Comparison of ENCODE assay signal across 8 mouse cellular contexts in the genomic region with DNA sequence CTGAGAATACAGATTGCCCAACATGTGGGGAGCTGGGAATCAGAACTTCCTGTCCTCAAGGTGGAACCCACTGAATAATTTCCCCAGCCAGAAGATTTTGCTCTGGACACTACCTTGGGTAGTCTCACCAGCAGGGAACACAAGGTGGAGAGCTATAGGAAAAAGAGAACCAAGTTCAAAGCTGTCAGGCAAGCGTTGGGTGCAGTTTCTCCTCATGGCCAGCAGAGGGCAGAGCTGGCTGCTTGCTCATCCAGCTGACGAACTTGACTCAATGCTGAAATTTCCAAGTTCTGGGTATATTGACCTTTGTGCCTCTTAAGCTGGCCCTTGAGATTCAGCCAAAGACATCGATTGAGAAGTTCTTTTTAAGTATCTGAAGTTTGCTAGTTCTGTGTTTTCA. TPM values are rescaled to one million over a fixed set of nuclear protein-coding genes. Genes with fewer than 3 reads are reported as not detected.
DNase-seq lines count a peak whose midpoint lies in the region; ATAC-seq lines count a peak whose summit lies in the region.

No protein-coding gene starts in this region.

- WGBS in intestine, embryonic 14.5 days = 6% methylated on average over 3 of the region's 3 CpGs
- 5% methylated on average over 3 of the region's 3 CpGs for WGBS in intestine, embryonic 15.5 days

- no peaks in the 10 kb centered on the region for H3K4me1 ChIP-seq in intestine, embryonic 14.5 days (replicated peaks; ENCODE audit: control insufficient read depth, insufficient read depth, low read length)
- 0 out of 2 replicates have a peak, but pooled peaks cover 5% of the 10 kb centered on the region for H3K4me1 ChIP-seq in intestine, embryonic 15.5 days (replicated peaks)

- H3K4me2 ChIP-seq in intestine, embryonic 14.5 days (ENCODE audit: low read length) = no peak overlapping the region
- no peak overlapping the region for H3K4me2 ChIP-seq in intestine, embryonic 15.5 days (replicated peaks)

- ATAC-seq in intestine, embryonic 14.5 days (replicated peaks; ENCODE audit: low FRiP score, low TSS enrichment, low read depth) = no peak
- ATAC-seq in intestine, embryonic 15.5 days = no peak
- 0 out of 2 replicates have a peak, but pooled peaks have one; percentile 37 for ATAC-seq in neutrophil, adult 5-6 weeks (ENCODE audit: extremely low read depth, insufficient number of reproducible peaks, low FRiP score, poor library complexity, severe bottlenecking)

- H3K27me3 ChIP-seq in intestine, embryonic 14.5 days (replicated peaks; ENCODE audit: control insufficient read depth, insufficient read depth, low read length) = peaks cover 14% of the 10 kb centered on the region
- peaks cover 8% of the 10 kb centered on the region for H3K27me3 ChIP-seq in intestine, embryonic 15.5 days (replicated peaks)

- no peak overlapping the region for H3K27ac ChIP-seq in intestine, embryonic 14.5 days (ENCODE audit: low read depth)
- H3K27ac ChIP-seq in intestine, embryonic 15.5 days = no peak overlapping the region

- peak; percentile 78 for DNase-seq in intestine, embryonic 14.5 days (ENCODE audit: low spot score)
- peak; percentile 15 for DNase-seq in CD4-positive helper T cell, adult 2 months (ENCODE audit: low read depth, low spot score)
- peak; percentile 59 for DNase-seq in adipocyte (ENCODE audit: low spot score)
- peak; percentile 85 for DNase-seq in embryo, embryonic 10.5 days (ENCODE audit: low spot score)
- peak; percentile 68 to 80 for DNase-seq in layer of hippocampus, postnatal 10 days (ENCODE audit: low spot score in 2 of 2)
- no peak for DNase-seq in urinary bladder, postnatal 4 days (ENCODE audit: low spot score in 2 of 2)

- no peaks in the 10 kb centered on the region for H3K36me3 ChIP-seq in intestine, embryonic 14.5 days (ENCODE audit: control insufficient read depth, insufficient read depth, low read length)
- no peaks in the 10 kb centered on the region for H3K36me3 ChIP-seq in intestine, embryonic 15.5 days

- H3K9ac ChIP-seq in intestine, embryonic 14.5 days (ENCODE audit: low read length) = no peak overlapping the region
- H3K9ac ChIP-seq in intestine, embryonic 15.5 days = no peak overlapping the region

- no peak overlapping the region for H3K4me3 ChIP-seq in intestine, embryonic 14.5 days (ENCODE audit: low read depth, low read length)
- no peak overlapping the region for H3K4me3 ChIP-seq in intestine, embryonic 15.5 days (replicated peaks)

- H3K9me3 ChIP-seq in intestine, embryonic 14.5 days (ENCODE audit: control insufficient read depth, low read length) = no peaks in the 10 kb centered on the region
- H3K9me3 ChIP-seq in intestine, embryonic 15.5 days = no peaks in the 10 kb centered on the region

RNA-seq across cellular contexts. Expression of a gene that starts 18.7 kb away (rescaled TPM):
- 2.3 and 3.3 TPM in 2 replicates for polyA plus RNA-seq in intestine, embryonic 14.5 days (2014; fragmentation: Nextera tagmentation; extraction: Ambion mirVana)
- polyA plus RNA-seq in intestine, embryonic 15.5 days (2015; fragmentation: Nextera tagmentation; extraction: Ambion mirVana) = 2.0 and 3.4 TPM in 2 replicates
- total RNA-seq in layer of hippocampus, postnatal 10 days (2021) = 100 to 1,000 TPM; 113 to 115 TPM
- 0.25 and 1.5 TPM in 2 replicates for total RNA-seq in neutrophil, adult 5-6 weeks (2017)

RNA-seq across cellular contexts. Expression of a gene that starts 59.2 kb away (rescaled TPM):
- polyA plus RNA-seq in intestine, embryonic 14.5 days (2014; fragmentation: Nextera tagmentation; extraction: Ambion mirVana) = 20.7 and 20.9 TPM in 2 replicates
- polyA plus RNA-seq in intestine, embryonic 15.5 days (2015; fragmentation: Nextera tagmentation; extraction: Ambion mirVana) = 17.7 and 18.7 TPM in 2 replicates
- total RNA-seq in layer of hippocampus, postnatal 10 days (2021) = 10 to 100 TPM; 19.0 to 23.8 TPM
- total RNA-seq in neutrophil, adult 5-6 weeks (2017) = 6.4 and 11.2 TPM in 2 replicates

Comparison
In these comparisons a context has a peak if more than half of its experiments do, and no peak if none do; other contexts are left out.
1. DNase-seq: peak in intestine, embryonic 14.5 days (single experiment), CD4-positive helper T cell, adult 2 months (single experiment), adipocyte (single experiment), embryo, embryonic 10.5 days (single experiment) and layer of hippocampus, postnatal 10 days (2 of 2); none in urinary bladder, postnatal 4 days (0 of 2).
2. RNA of a gene that starts 18.7 kb away (total RNA-seq): 113 to 115 TPM in layer of hippocampus, postnatal 10 days; 0.25 to 1.5 TPM in neutrophil, adult 5-6 weeks; every median in the first group is over 10 times any median in the second.